Mouse (Mus musculus) limb, embryonic 14.5 days (tissue): ENCODE measurements at regions not wholly inside any gene's neighbourhood (a gene's known extent, or its start where the extent isn't known, plus 50 kb on each side); places are given as distances from the start of the nearest gene placed in this dataset.

ENCODE experiments used
- ATAC-seq: fragments of 200-750 bp; cut with Nextera tagmentation; 2 replicates; pipeline ENCODE4 v1.8.0; 2017; ENCODE audit warnings: low read depth, moderate number of reproducible peaks, moderate TSS enrichment; ENCODE audit not compliant: low FRiP score
- DNase-seq: peaks from one replicate; pipeline ENCODE4 v3.0.0-alpha.2; 2015; ENCODE audit warnings: low spot score
- H3K27ac ChIP-seq: fragments of 300-500 bp; sonication (generic); replicated peaks from 2 replicates; pipeline ENCODE4 v1.5.1; 2014; ENCODE audit warnings: low read depth, mild to moderate bottlenecking, low read length, moderate library complexity, mixed read lengths
- H3K27me3 ChIP-seq: fragments of 300-500 bp; sonication (generic); 2 replicates; pipeline ENCODE4 v1.6.1; 2014; ENCODE audit warnings: low read length, mixed read lengths; ENCODE audit not compliant: control insufficient read depth, insufficient read depth
- H3K36me3 ChIP-seq: fragments of 300-500 bp; sonication (generic); 2 replicates; pipeline ENCODE4 v1.6.1; 2014; ENCODE audit warnings: mild to moderate bottlenecking, low read length, moderate library complexity, mixed read lengths; ENCODE audit not compliant: control insufficient read depth, insufficient read depth
- H3K4me1 ChIP-seq: fragments of 300-500 bp; sonication (generic); 2 replicates; pipeline ENCODE4 v1.6.1; 2014; ENCODE audit warnings: antibody characterized with exemption, low read length, mixed read lengths; ENCODE audit not compliant: control insufficient read depth, insufficient read depth
- H3K4me2 ChIP-seq: fragments of 300-500 bp; sonication (generic); replicated peaks from 2 replicates; pipeline ENCODE4 v1.6.1; 2014; ENCODE audit warnings: low read depth, mild to moderate bottlenecking, low read length, moderate library complexity; ENCODE audit not compliant: severe bottlenecking
- H3K4me3 ChIP-seq: fragments of 300-500 bp; sonication (generic); replicated peaks from 2 replicates; pipeline ENCODE4 v1.5.1; 2014; ENCODE audit warnings: low read length
- H3K9ac ChIP-seq: fragments of 300-500 bp; sonication (generic); 2 replicates; pipeline ENCODE4 v1.6.1; 2014; ENCODE audit warnings: mild to moderate bottlenecking, low read depth, low read length, moderate library complexity; ENCODE audit not compliant: severe bottlenecking
- H3K9me3 ChIP-seq: fragments of 300-500 bp; sonication (generic); 2 replicates; pipeline ENCODE4 v1.6.1; 2016; ENCODE audit warnings: low read length; ENCODE audit not compliant: control insufficient read depth
- POLR2A ChIP-seq: fragments of 200-500 bp; IDR thresholded peaks from 2 replicates; pipeline ENCODE4 v1.8.0; 2012; ENCODE audit warnings: inconsistent platforms, mild to moderate bottlenecking, moderate library complexity, borderline replicate concordance; ENCODE audit not compliant: insufficient read depth, insufficient read length; ENCODE audit errors: extremely low read depth
- WGBS: fragments of 180-500 bp; shearing (Covaris S2); extraction: QIAGEN DNeasy Blood & Tissue Kit; methylation state at CpG from one replicate; pipeline ENCODE4 v1.1.7; 2014; 5-methylcytosine and 5-hydroxymethylcytosine counted together

DNA sequence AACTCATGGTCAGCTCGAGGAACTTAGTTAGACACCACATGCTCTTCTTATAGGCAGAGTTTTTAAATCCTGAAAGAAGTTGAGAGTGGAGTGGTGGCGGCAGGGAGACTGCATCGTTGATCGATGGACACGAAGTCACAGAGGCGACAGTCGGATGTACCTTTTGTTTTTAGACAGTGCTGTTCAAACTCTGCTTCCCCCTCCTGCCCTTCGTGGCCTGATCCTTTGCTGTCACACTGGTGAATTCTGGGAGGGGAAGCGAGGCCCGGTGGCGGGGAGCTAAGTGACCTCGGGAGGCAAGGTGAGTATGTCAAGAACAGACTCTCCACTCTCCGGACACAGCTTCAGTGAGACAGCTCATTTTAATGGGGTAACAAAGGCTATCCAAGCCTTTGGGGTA, 155.5 kb downstream of the Cog6 start:
- Histone ChIP-seq H3K27ac (no peak overlapping the region), H3K9ac (no peak overlapping the region), H3K36me3 (no peaks in the 10 kb centered on the region), H3K4me3 (no peak overlapping the region), H3K9me3 (no peaks in the 10 kb centered on the region), H3K27me3 (no peaks in the 10 kb centered on the region), H3K4me1 (0 out of 2 replicates have a peak, but pooled peaks cover 2% of the 10 kb centered on the region), H3K4me2 (no peak overlapping the region)
- no peak for ATAC-seq
- TF ChIP-seq POLR2A = no peak
- WGBS = 82% methylated on average over 13 of the region's 13 CpGs
- DNase-seq = no peak

DNA sequence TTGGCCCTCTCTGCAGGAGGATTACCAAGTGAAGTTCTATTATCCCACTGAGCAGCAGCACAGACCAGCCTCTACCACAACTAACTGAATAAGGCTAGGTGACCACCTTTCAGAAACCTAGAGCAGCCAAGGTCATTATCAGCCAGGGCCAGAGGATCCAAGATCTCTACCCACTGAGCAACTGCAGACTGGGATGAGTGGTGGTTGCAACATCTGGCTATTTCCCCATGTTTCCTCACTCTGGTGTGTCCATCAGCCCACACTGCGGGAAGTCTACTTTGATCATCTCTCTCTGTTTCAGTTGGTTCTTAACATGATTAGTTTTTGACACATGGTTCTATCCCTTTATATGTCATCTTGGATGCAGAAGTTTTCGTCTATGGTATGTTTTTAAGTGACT, 157.2 kb downstream of the Cog6 start:
- DNase-seq (no peak), ATAC-seq (no peak)
- no peaks in the 10 kb centered on the region for H3K9me3 ChIP-seq
- H3K9ac ChIP-seq = no peak overlapping the region
- no peak for TF ChIP-seq POLR2A
- no peaks in the 10 kb centered on the region for H3K27me3 ChIP-seq
- no peaks in the 10 kb centered on the region for H3K36me3 ChIP-seq
- no peak overlapping the region for H3K27ac ChIP-seq
- 77% methylated on average over 2 of the region's 2 CpGs for WGBS
- H3K4me3 ChIP-seq = no peak overlapping the region
- H3K4me1 ChIP-seq = no peaks in the 10 kb centered on the region
- H3K4me2 ChIP-seq = no peak overlapping the region

DNA sequence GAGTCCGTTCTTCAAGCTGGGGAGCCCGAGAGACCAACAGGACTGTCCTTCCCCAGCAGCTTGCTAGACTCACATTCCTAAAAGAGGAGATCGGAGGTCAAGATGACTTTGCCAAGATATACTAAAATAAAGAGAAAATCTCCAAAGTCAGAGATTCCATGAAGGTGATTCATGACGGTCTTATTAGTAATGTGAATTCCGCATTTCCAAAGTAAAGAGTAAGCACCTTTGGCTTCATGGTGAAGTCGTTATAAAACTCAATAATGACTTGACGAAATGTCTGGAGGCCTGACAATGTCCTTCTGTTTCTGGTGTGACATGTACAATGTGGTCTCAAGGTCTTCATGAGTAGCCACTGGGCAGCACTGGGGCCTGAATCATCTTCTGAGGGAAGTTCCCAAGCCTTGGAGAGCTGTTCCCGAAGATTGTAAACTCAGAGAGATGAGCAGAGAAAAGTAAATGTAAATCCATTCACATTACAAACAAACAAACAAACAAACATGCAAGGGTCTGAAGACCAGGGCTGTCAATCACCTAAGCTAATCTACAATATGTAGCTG, 157.7 kb downstream of the Cog6 start:
- H3K36me3 ChIP-seq = no peaks in the 10 kb centered on the region
- no peak overlapping the region for H3K27ac ChIP-seq
- 88% methylated on average over 8 of the region's 8 CpGs for WGBS
- DNase-seq (no peak), ATAC-seq (no peak)
- no peak overlapping the region for H3K9ac ChIP-seq
- H3K9me3 ChIP-seq = no peaks in the 10 kb centered on the region
- no peaks in the 10 kb centered on the region for H3K4me1 ChIP-seq
- H3K4me3 ChIP-seq = no peak overlapping the region
- no peak for TF ChIP-seq POLR2A
- no peak overlapping the region for H3K4me2 ChIP-seq
- no peaks in the 10 kb centered on the region for H3K27me3 ChIP-seq

DNA sequence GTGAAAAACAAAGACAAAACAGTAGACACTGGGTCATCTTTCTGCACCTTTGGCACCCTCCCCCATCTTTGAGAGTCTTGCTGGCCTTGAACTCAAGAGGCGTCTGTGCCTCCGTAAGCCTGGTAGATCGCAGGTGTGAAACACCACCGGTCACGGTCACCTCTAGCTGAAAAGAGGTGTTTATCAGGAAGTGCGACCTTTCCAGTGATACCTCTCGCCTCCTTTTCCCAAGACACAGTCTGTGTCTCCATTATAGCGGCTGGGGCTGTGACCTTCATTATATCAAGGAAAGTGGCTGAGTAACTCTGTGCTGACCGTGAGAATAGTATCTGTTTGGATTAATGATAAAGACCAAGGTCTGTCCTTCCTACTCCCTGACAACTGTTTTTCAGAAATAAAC, 158.8 kb downstream of the Cog6 start:
- H3K4me1 ChIP-seq = no peaks in the 10 kb centered on the region
- whole genome bisulfite sequencing = 86% methylated on average over 9 of the region's 9 CpGs
- H3K4me3 ChIP-seq = no peak overlapping the region
- DNase-seq = no peak
- TF ChIP-seq POLR2A = no peak
- no peaks in the 10 kb centered on the region for H3K27me3 ChIP-seq
- no peak overlapping the region for H3K4me2 ChIP-seq
- ATAC-seq = no peak
- no peak overlapping the region for H3K27ac ChIP-seq
- H3K9me3 ChIP-seq = no peaks in the 10 kb centered on the region
- H3K9ac ChIP-seq = no peak overlapping the region
- no peaks in the 10 kb centered on the region for H3K36me3 ChIP-seq

DNA sequence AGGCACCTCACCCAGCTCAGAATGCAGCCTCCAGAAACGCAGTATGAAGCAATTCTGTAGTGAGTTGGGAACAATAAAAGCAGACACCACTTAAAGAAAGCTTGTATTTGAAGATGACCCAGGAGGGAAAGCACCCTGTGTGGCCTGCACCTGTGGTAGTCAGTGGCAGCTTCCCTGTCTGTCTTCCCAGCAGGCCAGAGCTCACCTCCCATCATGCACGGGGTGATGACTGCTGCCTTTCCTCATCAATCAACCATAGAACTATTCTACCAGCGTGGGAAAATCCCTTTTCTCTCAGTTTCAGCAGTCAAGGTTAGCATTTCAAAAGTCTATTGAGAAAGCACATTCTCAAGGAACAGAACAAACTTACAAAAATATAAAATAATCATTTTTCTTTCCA, 160.0 kb downstream of the Cog6 start:
- ATAC-seq = no peak
- no peak for DNase-seq
- H3K4me3 ChIP-seq = no peak overlapping the region
- no peak overlapping the region for H3K27ac ChIP-seq
- no peaks in the 10 kb centered on the region for H3K27me3 ChIP-seq
- TF ChIP-seq POLR2A = no peak
- no peaks in the 10 kb centered on the region for H3K4me1 ChIP-seq
- WGBS = 55% methylated on average over 3 of the region's 3 CpGs
- H3K36me3 ChIP-seq = no peaks in the 10 kb centered on the region
- no peak overlapping the region for H3K9ac ChIP-seq
- no peaks in the 10 kb centered on the region for H3K9me3 ChIP-seq
- H3K4me2 ChIP-seq = no peak overlapping the region

DNA sequence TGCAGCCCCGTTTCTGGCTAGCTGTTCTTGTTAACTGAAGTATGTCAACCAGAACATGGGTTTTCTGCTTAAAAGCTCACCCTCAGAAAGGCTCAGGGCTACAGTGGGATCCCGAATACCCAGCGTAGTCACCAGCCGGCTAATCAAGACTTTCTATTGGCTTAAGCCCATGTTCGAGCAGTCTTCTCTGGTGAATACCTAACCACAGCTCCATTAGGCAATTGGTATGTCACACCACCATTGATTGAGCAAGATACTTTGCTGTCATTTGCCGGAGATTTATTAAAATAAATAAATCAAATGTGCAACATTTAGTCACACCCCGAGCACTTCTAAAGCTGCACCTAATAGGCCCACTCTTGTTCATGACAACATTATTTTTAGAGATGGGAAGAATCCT, 162.5 kb downstream of the Cog6 start:
- WGBS = 89% methylated on average over 7 of the region's 7 CpGs
- no peak for TF ChIP-seq POLR2A
- ATAC-seq = no peak

More for the DNA sequence above, 162.5 kb downstream of the Cog6 start:
- H3K27ac ChIP-seq = no peak overlapping the region
- no peak overlapping the region for H3K4me3 ChIP-seq
- H3K9ac ChIP-seq = no peak overlapping the region
- no peaks in the 10 kb centered on the region for H3K4me1 ChIP-seq
- H3K36me3 ChIP-seq = no peaks in the 10 kb centered on the region
- no peaks in the 10 kb centered on the region for H3K27me3 ChIP-seq
- no peak overlapping the region for H3K4me2 ChIP-seq
- no peaks in the 10 kb centered on the region for H3K9me3 ChIP-seq
- DNase-seq = no peak
